Mouse (Mus musculus) erythroblast, embryonic 14.5 days (primary cell): ENCODE measurements around the gene Nelfe.

Source experiments
- GATA1 ChIP-seq: IDR thresholded peaks from 2 replicates; pipeline ENCODE4 v1.6.1; 2012; ENCODE audit warnings: low read length, inconsistent platforms, mixed read lengths
- TAL1 ChIP-seq: IDR thresholded peaks from 3 replicates; pipeline ENCODE4 v1.6.1; 2012; ENCODE audit warnings: low read length, inconsistent platforms, mixed read lengths

DNA sequence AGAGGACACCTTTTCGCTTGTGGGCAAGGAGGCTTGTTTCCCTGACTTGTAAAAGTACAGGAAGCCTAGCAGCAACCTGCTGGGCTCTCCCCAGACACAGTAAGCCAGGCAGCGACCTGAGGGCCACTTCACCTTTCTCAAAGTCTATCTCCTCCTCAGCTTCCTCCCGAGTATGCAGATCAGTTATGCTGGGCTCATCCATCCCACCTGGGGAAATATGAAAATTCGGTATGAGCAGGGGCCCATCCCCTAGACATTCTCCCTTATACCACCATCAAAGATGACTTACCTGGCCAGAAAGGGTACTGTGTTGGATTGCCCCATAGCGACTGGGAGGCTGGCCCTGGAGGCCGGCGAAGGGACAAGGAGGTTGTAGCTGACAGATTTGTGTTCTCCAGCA is 2.6 kb upstream of the Nelfe start:
- TF ChIP-seq GATA1 (no peak), TAL1 (no peak)
